Mouse (Mus musculus): ENCODE measurements around the gene Mtch1. TPM values are rescaled to one million over a fixed set of nuclear protein-coding genes. Genes with fewer than 3 reads are reported as not detected.

Mtch1 gene
- polyA plus RNA-seq, 1 experiment from 2014 or later, result 189 TPM

DNA sequence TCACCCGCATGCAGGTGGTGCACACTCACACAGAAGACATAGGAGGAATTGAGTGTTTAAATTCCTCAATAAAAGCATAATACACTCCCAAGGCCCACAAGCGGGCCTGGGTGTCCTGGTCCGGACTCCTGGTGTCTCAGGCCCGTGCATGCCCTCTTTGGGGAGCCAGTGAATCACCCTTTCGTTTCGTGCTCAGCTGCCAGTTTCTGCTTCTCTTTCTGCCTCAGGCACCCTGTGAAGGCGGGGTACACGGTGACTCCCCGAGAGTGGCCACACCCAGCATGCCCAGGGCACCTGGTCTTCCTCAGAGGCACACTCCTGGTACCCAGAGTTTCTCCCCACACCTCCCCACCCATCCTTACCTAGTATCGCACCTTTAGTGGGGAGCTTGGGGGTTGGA is 28.1 kb upstream of the Mtch1 start:
- no peak overlapping the region for H3K9ac ChIP-seq (ENCODE audit: low read length)
- no peak for TF ChIP-seq CTCF (IDR thresholded peaks at IDR 0.05; ENCODE audit: low read depth)
- TF ChIP-seq EP300 (optimal IDR thresholded peaks at IDR 0.05), result no peak
- H3K9me3 ChIP-seq (ENCODE audit: control insufficient read depth, low read length), result no peaks in the 10 kb centered on the region
- no peak overlapping the region for H3K4me2 ChIP-seq (replicated peaks; ENCODE audit: low read depth)
- 73% methylated on average over 10 of the region's 10 CpGs for WGBS
- H3K4me3 ChIP-seq (ENCODE audit: low read depth, low read length), result no peak overlapping the region
- H3K4me1 ChIP-seq (replicated peaks; ENCODE audit: control insufficient read depth, insufficient read depth), result no peaks in the 10 kb centered on the region
- H3K27ac ChIP-seq (replicated peaks), result 0 out of 2 replicates have a peak overlapping the region, but pooled peaks have one; percentile 14
- DNase-seq (ENCODE audit: low spot score) (no peak), ATAC-seq (ENCODE audit: low FRiP score, low TSS enrichment) (no peak)
- no peaks in the 10 kb centered on the region for H3K27me3 ChIP-seq (ENCODE audit: control insufficient read depth, insufficient read depth, low read length)
- H3K36me3 ChIP-seq (ENCODE audit: control insufficient read depth, insufficient read depth, low read length), result no peaks in the 10 kb centered on the region

DNA sequence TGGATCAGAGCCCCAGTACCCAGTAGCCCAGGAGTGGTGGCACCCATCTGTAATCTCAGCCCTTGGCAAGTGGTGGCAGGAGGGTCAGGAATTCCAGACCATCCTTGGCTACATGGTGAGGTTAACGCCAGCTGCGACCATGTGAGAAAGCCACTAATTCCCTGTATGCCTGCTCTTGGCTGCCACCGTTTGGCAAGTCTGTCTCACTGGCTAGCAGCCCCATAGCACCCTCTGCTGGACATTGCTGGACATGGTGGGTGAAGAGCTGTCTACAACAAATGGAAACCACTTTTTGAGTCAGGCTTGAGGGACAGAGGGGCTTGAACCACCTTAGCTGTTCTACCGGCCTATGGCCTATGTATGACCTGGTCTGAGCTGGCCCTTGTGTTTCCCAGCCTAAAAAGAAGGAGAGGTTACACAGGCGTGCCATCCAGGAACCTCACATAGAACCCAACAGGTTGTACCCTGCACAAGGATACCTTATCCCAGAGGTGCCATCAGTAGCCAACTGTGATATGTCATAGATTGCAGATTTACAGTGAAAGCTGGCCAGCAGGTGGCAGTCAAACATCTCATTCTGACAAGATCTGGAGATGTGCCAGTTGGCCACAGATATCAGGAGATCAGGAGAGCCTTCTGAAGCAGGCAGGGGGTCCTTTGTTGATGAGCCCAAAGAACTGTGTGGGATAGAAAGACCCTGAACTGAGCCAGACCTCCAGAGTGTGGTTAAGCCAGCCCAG is 23.4 kb upstream of the Mtch1 start:
- no peaks in the 10 kb centered on the region for H3K4me1 ChIP-seq (replicated peaks; ENCODE audit: control insufficient read depth, insufficient read depth)
- WGBS, result 11% methylated on average over 5 of the region's 5 CpGs
- H3K4me3 ChIP-seq (ENCODE audit: low read depth, low read length), result no peak overlapping the region
- H3K36me3 ChIP-seq (ENCODE audit: control insufficient read depth, insufficient read depth, low read length), result no peaks in the 10 kb centered on the region
- no peaks in the 10 kb centered on the region for H3K9me3 ChIP-seq (ENCODE audit: control insufficient read depth, low read length)
- DNase-seq (ENCODE audit: low spot score) (peak; percentile 93), ATAC-seq (ENCODE audit: low FRiP score, low TSS enrichment) (peak; percentile 35)
- H3K27me3 ChIP-seq (ENCODE audit: control insufficient read depth, insufficient read depth, low read length), result no peaks in the 10 kb centered on the region
- peak; percentile 100 for TF ChIP-seq CTCF (IDR thresholded peaks at IDR 0.05; ENCODE audit: low read depth)
- no peak for TF ChIP-seq EP300 (optimal IDR thresholded peaks at IDR 0.05)
- H3K9ac ChIP-seq (ENCODE audit: low read length), result no peak overlapping the region
- no peak overlapping the region for H3K4me2 ChIP-seq (replicated peaks; ENCODE audit: low read depth)
- H3K27ac ChIP-seq (replicated peaks), result no peak overlapping the region

DNA sequence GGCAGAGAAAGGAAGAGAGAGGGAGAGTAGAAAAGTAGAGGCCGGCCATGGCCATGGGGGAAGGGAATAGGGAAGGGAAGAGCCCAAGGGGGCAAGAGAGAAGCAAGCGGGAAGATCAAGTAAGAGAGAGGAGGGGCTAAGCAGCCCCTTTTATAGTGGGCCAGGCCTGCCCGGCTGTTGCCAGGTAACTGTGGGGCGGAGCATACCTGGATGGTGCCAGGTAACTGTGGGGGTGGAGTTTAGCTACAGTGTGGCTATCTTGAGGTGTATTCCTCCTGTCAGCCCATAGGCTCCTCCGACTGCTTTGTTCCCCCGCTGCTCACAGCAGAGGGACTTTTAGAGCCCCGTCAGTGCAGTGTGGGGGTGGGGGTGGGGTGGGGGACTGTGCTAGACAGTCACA is 21.0 kb upstream of the Mtch1 start:
- no peak overlapping the region for H3K9ac ChIP-seq (ENCODE audit: low read length)
- ATAC-seq (ENCODE audit: low FRiP score, low TSS enrichment) (peak; percentile 18), DNase-seq (ENCODE audit: low spot score) (peak; percentile 65)
- 0 out of 2 replicates have a peak overlapping the region, but pooled peaks have one; percentile 8 for H3K4me3 ChIP-seq (ENCODE audit: low read depth, low read length)
- peak overlapping the region; percentile 40 for H3K4me2 ChIP-seq (replicated peaks; ENCODE audit: low read depth)
- H3K9me3 ChIP-seq (ENCODE audit: control insufficient read depth, low read length), result no peaks in the 10 kb centered on the region
- H3K27me3 ChIP-seq (ENCODE audit: control insufficient read depth, insufficient read depth, low read length), result no peaks in the 10 kb centered on the region
- H3K27ac ChIP-seq (replicated peaks), result no peak overlapping the region
- no peak for TF ChIP-seq CTCF (IDR thresholded peaks at IDR 0.05; ENCODE audit: low read depth)
- no peak for TF ChIP-seq EP300 (optimal IDR thresholded peaks at IDR 0.05)
- no peaks in the 10 kb centered on the region for H3K36me3 ChIP-seq (ENCODE audit: control insufficient read depth, insufficient read depth, low read length)
- WGBS, result 17% methylated on average over 7 of the region's 7 CpGs
- no peaks in the 10 kb centered on the region for H3K4me1 ChIP-seq (replicated peaks; ENCODE audit: control insufficient read depth, insufficient read depth)

DNA sequence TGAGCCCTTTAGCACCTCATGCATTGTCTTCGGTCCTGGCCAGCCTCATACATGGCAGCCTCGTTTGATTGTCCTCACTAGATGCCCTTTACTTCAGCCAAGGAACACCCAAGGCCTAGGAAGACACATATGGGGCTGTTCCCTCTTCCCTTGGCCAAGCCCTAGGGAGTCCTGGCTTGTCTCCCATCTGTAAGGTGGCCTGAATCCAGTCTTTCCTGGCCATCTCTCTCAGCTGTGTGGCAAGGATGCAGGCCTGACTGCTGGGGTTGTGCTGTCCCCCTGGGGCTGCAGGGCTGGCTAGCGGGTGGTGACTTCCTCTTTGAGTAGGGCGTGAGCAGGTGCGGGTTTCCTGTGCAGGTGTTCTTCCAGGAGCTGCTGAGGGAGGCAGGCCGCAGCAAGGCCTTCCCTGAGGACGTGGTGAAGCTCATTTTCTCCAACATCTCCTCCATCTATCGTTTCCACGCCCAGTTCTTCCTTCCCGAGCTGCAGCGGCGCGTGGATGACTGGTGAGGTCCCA is 17.4 kb upstream of the Mtch1 start:
- H3K36me3 ChIP-seq (ENCODE audit: control insufficient read depth, insufficient read depth, low read length), result no peaks in the 10 kb centered on the region
- no peak overlapping the region for H3K9ac ChIP-seq (ENCODE audit: low read length)
- WGBS, result 83% methylated on average over 13 of the region's 13 CpGs
- no peaks in the 10 kb centered on the region for H3K4me1 ChIP-seq (replicated peaks; ENCODE audit: control insufficient read depth, insufficient read depth)
- no peak overlapping the region for H3K4me2 ChIP-seq (replicated peaks; ENCODE audit: low read depth)
- H3K9me3 ChIP-seq (ENCODE audit: control insufficient read depth, low read length), result no peaks in the 10 kb centered on the region
- H3K4me3 ChIP-seq (ENCODE audit: low read depth, low read length), result no peak overlapping the region
- DNase-seq (ENCODE audit: low spot score) (no peak), ATAC-seq (ENCODE audit: low FRiP score, low TSS enrichment) (no peak)
- H3K27ac ChIP-seq (replicated peaks), result no peak overlapping the region
- no peaks in the 10 kb centered on the region for H3K27me3 ChIP-seq (ENCODE audit: control insufficient read depth, insufficient read depth, low read length)
- TF ChIP-seq CTCF (IDR thresholded peaks at IDR 0.05; ENCODE audit: low read depth), result no peak
- no peak for TF ChIP-seq EP300 (optimal IDR thresholded peaks at IDR 0.05)

DNA sequence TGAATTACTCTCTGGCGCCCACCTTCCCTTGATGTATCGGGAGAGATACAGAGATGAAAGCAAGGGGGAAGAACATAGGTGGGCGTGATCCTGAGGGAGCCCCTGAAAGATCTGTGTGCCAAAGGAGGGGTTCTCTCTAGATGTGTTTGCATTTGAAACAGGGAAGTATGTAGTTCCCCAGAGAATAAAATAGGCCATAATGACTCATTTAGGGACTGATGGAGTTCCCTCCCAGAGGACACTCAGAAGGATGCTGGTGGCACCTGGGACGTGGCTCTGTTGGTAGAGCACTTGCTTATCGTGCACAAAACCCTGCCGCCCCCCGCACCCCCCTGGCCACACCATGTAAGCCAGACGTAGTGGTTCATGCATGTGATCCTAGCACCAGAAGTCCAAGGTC is 15.4 kb upstream of the Mtch1 start:
- Histone ChIP-seq H3K9me3 (ENCODE audit: control insufficient read depth, low read length) (no peaks in the 10 kb centered on the region), H3K4me2 (replicated peaks; ENCODE audit: low read depth) (no peak overlapping the region), H3K4me1 (replicated peaks; ENCODE audit: control insufficient read depth, insufficient read depth) (no peaks in the 10 kb centered on the region), H3K9ac (ENCODE audit: low read length) (no peak overlapping the region), H3K36me3 (ENCODE audit: control insufficient read depth, insufficient read depth, low read length) (no peaks in the 10 kb centered on the region), H3K27ac (replicated peaks) (no peak overlapping the region), H3K27me3 (ENCODE audit: control insufficient read depth, insufficient read depth, low read length) (no peaks in the 10 kb centered on the region), H3K4me3 (ENCODE audit: low read depth, low read length) (no peak overlapping the region)
- WGBS, result 65% methylated on average over 8 of the region's 8 CpGs
- DNase-seq (ENCODE audit: low spot score), result no peak
- ATAC-seq (ENCODE audit: low FRiP score, low TSS enrichment), result no peak
- TF ChIP-seq EP300 (optimal IDR thresholded peaks at IDR 0.05) (no peak), CTCF (IDR thresholded peaks at IDR 0.05; ENCODE audit: low read depth) (no peak)

DNA sequence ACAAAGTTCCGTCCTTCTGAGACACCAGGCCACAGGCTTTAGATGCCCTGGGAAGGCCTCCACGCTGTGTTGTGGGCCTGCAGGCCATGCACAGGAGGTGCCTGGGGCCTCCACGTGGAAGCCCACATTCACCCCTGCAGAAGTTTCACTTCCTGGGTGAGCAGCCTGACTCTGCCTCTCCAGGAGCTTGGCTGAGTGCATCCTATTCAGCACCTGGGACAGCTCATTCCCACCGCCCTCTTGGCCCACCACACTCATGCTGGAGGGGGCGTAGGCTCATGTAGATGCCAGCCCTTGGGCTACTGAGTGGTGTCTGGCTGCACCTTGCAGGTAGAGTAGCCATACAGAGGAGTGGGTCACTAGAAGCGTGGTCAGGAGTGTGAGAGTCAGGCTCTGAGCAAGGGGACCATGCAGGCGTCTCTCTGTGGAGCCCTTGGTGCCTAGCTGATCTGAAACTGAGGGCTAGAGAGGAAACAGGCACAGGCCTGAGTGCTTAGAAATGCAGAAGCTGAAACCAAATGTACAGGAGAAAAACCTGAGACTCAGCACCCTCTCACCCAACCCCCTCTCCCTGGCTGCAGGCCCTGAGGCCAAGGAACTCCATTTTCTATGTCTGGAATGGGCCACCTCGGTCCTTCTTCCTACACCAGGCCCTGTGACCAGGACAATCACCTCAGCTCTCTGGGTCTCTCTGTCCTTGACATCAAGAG is 14.4 kb upstream of the Mtch1 start:
- H3K9ac ChIP-seq (ENCODE audit: low read length), result no peak overlapping the region
- no peaks in the 10 kb centered on the region for H3K27me3 ChIP-seq (ENCODE audit: control insufficient read depth, insufficient read depth, low read length)
- H3K9me3 ChIP-seq (ENCODE audit: control insufficient read depth, low read length), result no peaks in the 10 kb centered on the region
- no peak overlapping the region for H3K4me3 ChIP-seq (ENCODE audit: low read depth, low read length)
- no peaks in the 10 kb centered on the region for H3K4me1 ChIP-seq (replicated peaks; ENCODE audit: control insufficient read depth, insufficient read depth)
- WGBS, result 62% methylated on average over 8 of the region's 8 CpGs
- DNase-seq (ENCODE audit: low spot score), result no peak
- H3K36me3 ChIP-seq (ENCODE audit: control insufficient read depth, insufficient read depth, low read length), result no peaks in the 10 kb centered on the region
- ATAC-seq (ENCODE audit: low FRiP score, low TSS enrichment), result no peak
- H3K27ac ChIP-seq (replicated peaks), result no peak overlapping the region
- TF ChIP-seq EP300 (optimal IDR thresholded peaks at IDR 0.05) (no peak), CTCF (IDR thresholded peaks at IDR 0.05; ENCODE audit: low read depth) (no peak)
- H3K4me2 ChIP-seq (replicated peaks; ENCODE audit: low read depth), result no peak overlapping the region

All from stomach, postnatal 0 days (tissue).